Mouse (Mus musculus) gastrocnemius, postnatal 4 days (tissue): ENCODE measurements around the gene Trp53. TPM values are rescaled to one million over a fixed set of nuclear protein-coding genes. Genes with fewer than 3 reads are reported as not detected.
"Not testable (repeated sequence)": the region's sequence is repeated elsewhere in the genome, so short reads cannot be mapped to it uniquely, and the experiment has no call there.

ENCODE experiments used
- DNase-seq, 2 experiments: peaks; one replicate each; pipeline ENCODE4 v3.0.0; 2021 to 2022; ENCODE audit warnings: low spot score in 2 of 2, mixed read lengths in 2 of 2
- microRNA-seq: library from miRNA; unstranded; fragments of <30 nt; microRNA quantifications from one replicate; pipeline ENCODE4 v1.2.0, GENCODE M21; 2021
- total RNA-seq, 2 experiments: library from RNA; stranded (reverse); gene quantifications; 2 replicates each; pipeline ENCODE4 v1.2.3; 2021

The Trp53 gene
- total RNA-seq, 2 experiments from 2014 or later = 51.1 to 51.9 TPM

GRCm38 (mm10) chr11:69622406-69622805, 42.2 kb downstream of the Trp53 start:
- DNase-seq = no peak

GRCm38 (mm10) chr11:69623006-69623405, 42.8 kb downstream of the Trp53 start:
- DNase-seq = no peak

GRCm38 (mm10) chr11:69624339-69624738, 44.2 kb downstream of the Trp53 start:
- not testable (repeated sequence) for DNase-seq

- peak; percentile 35 to 70 for DNase-seq
Observed at GRCm38 (mm10) chr11:69628286-69628685, 48.1 kb downstream of the Trp53 start.

- DNase-seq = no peak
Observed at GRCm38 (mm10) chr11:69629802-69630201, 49.6 kb downstream of the Trp53 start.

GRCm38 (mm10) chr11:69632284-69633089, 52.3 kb downstream of the Trp53 start, which contains the start of gene Fxr2:
Fxr2 (plus strand) TSS chr11:69632990.
- DNase-seq = peak; percentile 99 to 100

GRCm38 (mm10) chr11:69633128-69633866, 53.1 kb downstream of the Trp53 start:
- peak in 1 of 2 experiments; percentile 68 for DNase-seq

- no peak for DNase-seq
Observed at GRCm38 (mm10) chr11:69635471-69635870, 55.3 kb downstream of the Trp53 start.

Small RNAs within 50 kb of the gene (microRNA-seq; reads per million reads assigned to microRNA genes)
- gene Mir467f = not detected

Other genes starting within 250 kb of the Trp53 start
- 1 to 10 TPM; 2.8 to 3.1 TPM for gene Rnf227, start 239.9 kb upstream of the Trp53 start, total RNA-seq
- 10 to 100 TPM; 73.0 to 80.8 TPM for gene Chd3, start 211.0 kb upstream of the Trp53 start, total RNA-seq
- gene Naa38, start 184.9 kb upstream of the Trp53 start, total RNA-seq = 10 to 100 TPM; 63.8 to 76.3 TPM
- gene Cyb5d1, start 184.7 kb upstream of the Trp53 start, total RNA-seq = 10 to 100 TPM; 21.1 to 26.4 TPM
- gene Tmem88, start 182.1 kb upstream of the Trp53 start, total RNA-seq = 10 to 100 TPM; 16.9 to 17.4 TPM
- gene Kdm6b, start 166.7 kb upstream of the Trp53 start, total RNA-seq = 10 to 100 TPM; 51.2 to 59.4 TPM
- under 1 TPM; 0.47 to 0.93 TPM for gene Dnah2, start 31.2 kb upstream of the Trp53 start, total RNA-seq
- gene Efnb3, start 20.2 kb upstream of the Trp53 start, total RNA-seq = 1 to 10 TPM; 1.9 to 2.7 TPM
- gene Wrap53, start 104 bp upstream of the Trp53 start, total RNA-seq = 1 to 10 TPM; 6.8 to 7.9 TPM
- 100 to 1,000 TPM; 227 to 249 TPM for gene Atp1b2, start 25.6 kb downstream of the Trp53 start, total RNA-seq
- gene Shbg, start 37.5 kb downstream of the Trp53 start, total RNA-seq = not detected
- gene Sat2, start 41.7 kb downstream of the Trp53 start, total RNA-seq = 1 to 10 TPM; 7.8 to 8.8 TPM
- gene Fxr2, start 52.6 kb downstream of the Trp53 start, total RNA-seq = 10 to 100 TPM; 90.3 to 94.0 TPM
- not detected for gene Sox15, start 75.0 kb downstream of the Trp53 start, total RNA-seq
- 10 to 100 TPM; 31.6 to 33.0 TPM for gene Mpdu1, start 82.3 kb downstream of the Trp53 start, total RNA-seq
- 10 to 100 TPM; 13.1 to 14.0 TPM for gene Cd68, start 85.8 kb downstream of the Trp53 start, total RNA-seq
- 100 to 1,000 TPM; 295 to 317 TPM for gene Eif4a1, start 92.1 kb downstream of the Trp53 start, total RNA-seq
- 10 to 100 TPM; 43.5 to 45.9 TPM for gene Senp3, start 101.7 kb downstream of the Trp53 start, total RNA-seq
- 1 to 10 TPM; 1.0 to 2.9 TPM for gene Tnfsf13, start 105.4 kb downstream of the Trp53 start, total RNA-seq
- 10 to 100 TPM; 22.3 to 22.9 TPM for gene Tnfsf12, start 115.5 kb downstream of the Trp53 start, total RNA-seq
- 1 to 10 TPM; 4.3 to 4.6 TPM for gene Tnfsfm13, start 115.7 kb downstream of the Trp53 start, total RNA-seq
- gene Polr2a, start 178.3 kb downstream of the Trp53 start, total RNA-seq = 10 to 100 TPM; 66.4 to 72.2 TPM
- under 1 TPM in 1 of 2 experiments, not detected in 1; 0.25 TPM for gene Slc35g3, start 181.6 kb downstream of the Trp53 start, total RNA-seq
- 10 to 100 TPM; 26.7 to 30.5 TPM for gene Zbtb4, start 185.6 kb downstream of the Trp53 start, total RNA-seq
- gene Chrnb1, start 215.6 kb downstream of the Trp53 start, total RNA-seq = 100 to 1,000 TPM in 1 of 2 experiments, 10 to 100 TPM in 1; 95.1 to 110 TPM
- 10 to 100 TPM; 10.1 to 13.8 TPM for gene Fgf11, start 221.5 kb downstream of the Trp53 start, total RNA-seq
- not detected for gene Tmem102, start 225.3 kb downstream of the Trp53 start, total RNA-seq
- not detected for gene Gm39566, start 234.9 kb downstream of the Trp53 start, total RNA-seq
- not detected for gene Spem2, start 238.1 kb downstream of the Trp53 start, total RNA-seq
- gene Spem1, start 241.8 kb downstream of the Trp53 start, total RNA-seq = under 1 TPM in 1 of 2 experiments, not detected in 1; 0.34 TPM